Mouse (Mus musculus) G1E (cell line): ENCODE data around the gene Ugt1a7c.

Source experiments
- CTCF ChIP-seq: IDR thresholded peaks from 2 replicates; pipeline ENCODE4 v1.5.1; 2012; ENCODE audit warnings: low read depth, low read length, inconsistent platforms, mixed read lengths
- GATA1 ChIP-seq: IDR thresholded peaks from 2 replicates; pipeline ENCODE4 v1.6.1; 2012; ENCODE audit warnings: borderline replicate concordance, low read length, inconsistent platforms, mixed read lengths

DNA sequence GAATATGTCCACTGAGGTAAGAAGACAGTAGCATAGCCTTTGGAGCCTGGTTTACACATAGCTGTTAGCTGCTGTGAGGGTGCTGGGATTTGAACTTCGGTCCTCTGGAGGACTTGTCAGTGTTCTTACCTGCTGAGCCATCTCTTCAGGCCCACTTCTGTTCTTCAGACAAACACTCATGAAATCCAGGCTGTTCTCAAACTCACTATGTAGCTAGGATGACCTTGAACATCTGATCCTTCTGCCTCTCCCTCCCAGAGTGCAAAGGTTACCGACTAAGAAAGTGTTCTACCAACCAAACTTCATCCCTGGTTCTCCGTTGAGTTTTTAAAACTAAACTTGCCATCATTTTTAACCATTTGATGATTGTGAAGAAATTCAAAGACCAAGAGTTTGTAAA, 42.4 kb downstream of the Ugt1a7c start:
- no peak for TF ChIP-seq CTCF
- TF ChIP-seq GATA1, result no peak
